Mouse (Mus musculus) cerebellum, postnatal 36 days (tissue): ENCODE measurements at regions not wholly inside any gene's neighbourhood (a gene's known extent, or its start where the extent isn't known, plus 50 kb on each side); places are given as distances from the start of the nearest gene placed in this dataset.
"Not testable (repeated sequence)": the region's sequence is repeated elsewhere in the genome, so short reads cannot be mapped to it uniquely, and the experiment has no call there.

Experiments used
- DNase-seq, 2 experiments: peaks; one replicate each; pipeline ENCODE4 v3.0.0; 2021 to 2022; ENCODE audit warnings: mixed read lengths in 2 of 2

GRCm38 (mm10) chr9:23651300-23651699, 428.4 kb downstream of the Bmper start:
- DNase-seq: no peak

GRCm38 (mm10) chr9:23653086-23653485, 430.2 kb downstream of the Bmper start:
- no peak for DNase-seq

DNA sequence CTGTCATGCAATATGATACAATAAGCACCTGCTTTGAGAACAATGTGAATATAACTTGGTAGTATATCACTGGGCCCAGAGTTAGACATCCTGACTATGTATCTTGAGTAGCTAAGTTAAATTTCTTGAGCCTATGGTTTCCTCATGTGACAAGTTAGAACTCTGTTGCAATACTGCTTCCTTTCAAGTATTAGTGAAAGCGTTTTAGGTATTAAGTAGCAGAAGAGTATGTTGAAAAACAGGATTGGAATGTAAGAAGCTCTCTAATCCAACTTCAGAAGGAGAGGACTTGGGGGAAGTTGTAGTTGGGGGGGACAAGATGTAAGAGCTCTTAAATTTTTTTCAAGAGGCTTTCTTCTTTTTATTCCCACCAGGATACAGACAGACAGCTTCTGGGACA, 431.9 kb downstream of the Bmper start:
- no peak for DNase-seq

- DNase-seq: no peak
Observed at GRCm38 (mm10) chr9:23665960-23666359, 431.8 kb upstream of the Npsr1 start.

- DNase-seq: no peak
Observed at GRCm38 (mm10) chr9:23669230-23669629, 428.6 kb upstream of the Npsr1 start.

- DNase-seq: no peak
Observed at GRCm38 (mm10) chr9:23670642-23671041, 427.2 kb upstream of the Npsr1 start.

DNA sequence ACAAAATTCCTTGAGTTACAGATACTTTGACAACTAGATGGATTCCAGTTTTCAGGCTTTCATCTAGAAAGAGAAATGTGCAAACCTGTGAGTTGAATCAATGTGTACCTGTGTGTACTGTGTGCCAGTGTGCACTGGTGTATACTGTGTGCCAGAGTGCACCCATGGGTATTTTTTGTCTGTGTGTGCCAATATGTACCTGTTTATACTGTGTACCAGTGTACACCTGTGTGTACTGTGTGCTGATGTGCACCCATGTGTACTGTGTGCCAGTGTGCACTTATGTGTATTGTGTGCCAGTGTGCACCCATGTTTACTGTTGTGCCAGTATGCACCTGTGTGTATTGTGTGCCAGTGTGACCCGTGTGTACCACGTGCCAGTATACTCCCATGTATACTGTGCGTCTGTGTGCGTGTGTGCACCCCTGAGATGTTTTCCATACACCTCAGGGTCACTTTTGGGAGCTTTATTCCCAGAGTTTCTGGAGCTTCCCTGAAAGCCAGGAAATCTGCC, 424.4 kb upstream of the Npsr1 start:
- no peak for DNase-seq

DNA sequence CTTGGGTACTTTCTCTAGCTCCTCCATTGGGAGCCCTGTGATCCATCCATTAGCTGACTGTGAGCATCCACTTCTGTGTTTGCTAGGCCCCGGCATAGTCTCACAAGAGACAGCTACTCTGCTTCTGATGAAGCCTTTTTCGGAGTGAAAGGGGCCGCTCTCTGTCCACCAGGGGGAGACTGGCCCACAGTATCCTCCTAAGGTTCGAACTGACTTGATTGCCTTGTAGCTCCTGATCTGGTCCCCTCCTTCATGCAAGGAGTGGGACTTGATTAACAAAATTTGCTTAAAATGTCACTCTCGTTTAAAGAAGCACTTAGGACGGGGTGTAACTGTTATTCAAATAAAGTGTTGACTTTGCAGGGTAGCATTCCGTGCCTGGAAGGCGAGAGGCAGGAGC, 423.0 kb upstream of the Npsr1 start:
- peak in 1 of 2 experiments; percentile 4 for DNase-seq

- DNase-seq: no peak
Observed at GRCm38 (mm10) chr9:23689456-23689855, 408.3 kb upstream of the Npsr1 start.

GRCm38 (mm10) chr9:23692768-23693441, 404.9 kb upstream of the Npsr1 start:
- DNase-seq: no peak

- no peak for DNase-seq
Observed at GRCm38 (mm10) chr9:23693442-23693829, 404.4 kb upstream of the Npsr1 start.

DNA sequence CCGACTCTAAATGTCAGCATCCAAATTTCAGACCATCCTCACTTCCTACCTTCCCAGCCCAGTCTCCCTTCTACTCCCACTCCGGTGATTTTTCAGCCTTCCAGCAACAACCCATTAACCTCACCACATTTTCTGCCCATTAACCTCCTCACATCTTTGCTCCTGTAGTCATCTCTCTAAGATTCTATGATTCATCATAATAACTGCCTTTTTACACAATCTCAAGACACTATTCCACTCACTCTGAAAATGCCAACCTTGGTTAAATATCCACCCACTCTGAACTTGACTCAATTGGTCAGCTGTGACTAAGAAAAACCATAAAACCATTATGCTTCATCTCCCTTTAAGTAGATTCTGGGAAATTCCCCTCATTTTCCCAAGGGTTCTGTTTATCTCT, 403.3 kb upstream of the Npsr1 start:
- DNase-seq: no peak

- DNase-seq: no peak
Observed at GRCm38 (mm10) chr9:23700567-23700966, 397.2 kb upstream of the Npsr1 start.

DNA sequence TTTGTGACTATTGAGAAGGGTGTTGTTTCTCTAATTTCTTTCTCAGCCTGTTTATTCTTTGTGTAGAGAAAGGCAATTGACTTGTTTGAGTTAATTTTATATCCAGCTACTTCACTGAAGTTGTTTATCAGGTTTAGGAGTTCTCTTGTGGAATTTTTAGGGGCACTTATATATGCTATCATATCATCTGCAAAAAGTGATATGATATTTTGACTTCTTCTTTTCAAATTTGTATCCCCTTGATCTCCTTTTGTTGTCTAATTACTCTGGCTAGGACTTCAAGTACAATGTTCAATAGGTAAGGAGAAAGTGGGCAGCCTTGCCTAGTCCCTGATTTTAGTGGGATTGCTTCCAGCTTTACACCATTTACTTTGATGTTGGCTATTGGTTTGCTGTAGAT, 380.2 kb upstream of the Npsr1 start:
- DNase-seq: not testable (repeated sequence)

DNA sequence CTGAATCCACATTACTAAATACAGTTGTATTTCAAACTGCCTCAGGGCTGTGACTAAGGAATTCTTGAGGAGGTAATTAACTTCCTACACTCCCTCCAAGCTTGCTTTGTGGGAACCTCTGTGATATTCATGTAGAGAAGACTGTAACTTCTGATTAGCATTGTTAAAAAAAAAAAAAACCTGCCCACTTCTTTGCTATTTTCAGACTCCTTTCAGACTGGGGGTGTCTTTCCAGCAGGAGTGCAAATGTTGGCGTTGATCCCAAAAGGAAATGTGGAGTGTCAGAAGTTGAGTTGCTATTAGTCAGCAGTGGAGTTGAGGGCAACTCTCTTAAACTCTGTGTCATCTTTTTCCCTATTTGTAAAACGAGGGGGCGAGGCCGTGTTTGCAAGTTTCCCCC, 369.0 kb upstream of the Npsr1 start:
- DNase-seq: no peak

- DNase-seq: no peak
Observed at GRCm38 (mm10) chr9:23752478-23752877, 345.3 kb upstream of the Npsr1 start.

DNA sequence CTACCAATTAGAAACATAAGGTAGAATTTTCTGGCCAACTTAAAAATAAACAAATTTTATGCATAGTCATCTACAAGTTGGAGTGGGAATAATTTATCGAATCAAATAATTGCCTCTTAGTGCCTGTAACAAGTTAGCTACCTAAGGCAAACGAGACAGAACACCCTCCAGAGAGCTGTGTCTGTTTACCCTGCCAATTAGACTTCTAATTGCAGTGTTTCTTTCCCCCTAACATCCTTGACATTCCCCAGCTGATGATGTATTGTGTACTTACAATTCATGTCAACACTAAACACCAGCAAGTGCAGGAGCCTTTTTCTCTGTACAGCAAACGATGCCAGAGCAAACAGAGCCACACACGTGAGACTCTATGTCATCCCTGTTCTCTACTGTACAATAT, 311.1 kb upstream of the Npsr1 start:
- no peak for DNase-seq
